Mouse (Mus musculus): ENCODE measurements around the gene Vav2.

DNA sequence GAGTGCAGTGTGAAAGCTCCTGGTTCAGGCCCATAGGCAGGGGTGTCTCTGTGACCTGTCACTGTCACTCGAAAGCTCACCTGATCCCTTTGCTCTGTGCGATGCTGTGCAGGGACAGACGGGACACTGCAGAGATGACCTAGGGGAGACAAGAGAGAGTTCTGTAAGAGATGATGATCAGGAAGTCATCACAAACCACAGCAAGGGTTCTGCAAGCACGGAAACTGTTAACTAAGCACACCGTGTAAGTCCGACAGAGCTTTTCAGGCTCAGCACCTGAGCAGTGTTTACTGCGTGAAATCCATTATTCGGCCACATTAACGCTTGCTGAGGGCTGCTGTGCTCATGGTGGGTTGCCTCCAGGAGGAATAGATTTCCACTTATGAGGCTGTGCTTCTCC lies 90.2 kb downstream of the Vav2 start:
- no peak for TF ChIP-seq POLR2A (IDR thresholded peaks at IDR 0.05; ENCODE audit: low read depth, low read length)
- no peak for TF ChIP-seq CTCF (conservative IDR thresholded peaks at IDR 0.05; ENCODE audit: insufficient read depth, insufficient read length, low read depth, low read length)
